Mouse (Mus musculus) monocyte, adult 2 months (primary cell): ENCODE measurements around the gene Tbc1d1.
A peak's percentile ranks its signal among the peaks of the same experiment; 100 is the strongest.

Experiments
- DNase-seq, 2 experiments: peaks; one replicate each; pipeline ENCODE4 v3.0.0; 2022; ENCODE audit warnings: low spot score in 2 of 2, low read depth in 1 of 2

Tbc1d1 gene

DNA sequence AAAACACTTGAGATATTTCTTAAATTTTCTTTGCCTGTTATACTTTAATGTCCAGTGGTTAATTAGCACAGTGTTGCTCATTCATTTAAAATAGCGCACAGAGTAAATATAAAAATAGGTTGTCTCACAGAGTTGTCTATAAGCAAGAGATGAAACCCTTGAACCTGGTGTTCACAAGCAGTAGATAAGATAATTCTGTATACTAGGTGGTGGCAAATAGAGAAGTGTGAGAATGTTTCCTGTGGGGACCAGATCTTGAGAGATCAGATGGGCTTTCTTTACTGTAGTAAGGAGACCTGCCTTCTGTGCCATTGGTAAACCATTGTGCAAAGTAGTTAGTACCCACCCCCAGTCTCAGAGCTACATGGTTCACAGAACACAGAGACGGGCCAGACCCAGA, 192.1 kb downstream of the Tbc1d1 start:
- DNase-seq = no peak

DNA sequence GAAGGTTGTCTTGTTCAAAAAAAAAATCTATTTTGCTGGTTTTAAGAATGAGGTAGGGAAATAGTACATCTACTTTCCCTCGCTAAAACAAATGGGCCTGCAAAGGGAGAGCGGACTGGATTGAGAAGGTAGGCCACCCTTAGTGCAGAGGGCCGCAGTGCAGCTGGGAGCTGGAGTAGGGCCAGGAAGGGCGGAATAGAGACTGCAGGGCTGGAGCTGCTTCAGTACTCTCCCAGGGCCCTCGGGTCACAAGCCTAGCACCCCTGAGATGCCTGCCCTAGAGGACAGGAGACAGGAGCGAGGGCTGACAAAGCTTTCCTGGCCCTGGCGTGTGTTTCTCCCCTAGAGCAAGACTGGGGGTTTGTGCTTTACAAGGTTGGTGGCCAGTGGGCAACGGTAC, 192.7 kb downstream of the Tbc1d1 start:
- no peak for DNase-seq

GRCm38 (mm10) chr5:64351968-64352367, 195.9 kb downstream of the Tbc1d1 start:
- no peak for DNase-seq

DNA sequence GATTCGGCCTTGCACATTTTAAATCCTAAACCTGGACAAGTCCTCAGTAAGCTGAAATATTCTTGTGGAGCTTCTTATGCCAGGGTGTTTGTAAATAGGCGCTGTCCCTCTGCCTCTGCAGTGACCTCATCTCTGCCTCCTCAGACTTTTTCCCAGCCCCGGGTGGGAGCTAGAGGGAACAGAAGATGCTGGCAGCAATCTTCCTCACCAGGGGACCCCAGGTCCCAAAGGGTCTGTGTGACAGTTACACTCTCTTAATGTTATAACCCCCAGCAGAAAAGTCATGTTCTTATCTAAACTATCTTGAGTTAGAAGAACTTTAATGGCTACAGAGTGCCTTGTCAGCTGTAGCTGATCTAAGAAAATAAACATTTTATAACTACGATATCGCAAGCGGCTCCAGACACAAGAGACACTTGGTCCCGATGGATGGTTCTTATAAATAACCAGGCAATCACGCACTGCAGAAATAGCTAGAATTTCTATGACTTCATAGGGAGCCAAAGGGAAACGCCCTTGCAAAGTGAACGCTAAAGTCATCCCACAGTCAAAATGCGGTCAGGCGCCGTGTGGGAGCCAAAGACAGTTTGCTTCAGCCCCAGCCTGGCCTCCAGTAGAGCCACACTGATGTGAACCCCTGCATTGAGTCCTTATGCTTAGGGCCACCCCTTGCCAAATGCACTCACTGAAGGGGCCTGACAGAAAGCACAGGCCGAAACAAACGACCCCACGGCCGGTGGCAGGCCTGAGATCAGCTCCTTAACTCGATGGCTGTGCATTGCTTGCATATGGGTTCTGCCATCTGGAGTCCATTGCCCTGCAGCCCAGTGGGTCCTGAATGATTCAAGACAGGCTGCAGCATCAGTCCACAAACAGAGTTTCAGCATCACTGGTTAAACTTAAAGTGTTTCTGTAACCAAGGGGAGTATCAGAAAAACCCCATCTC, 202.8 kb downstream of the Tbc1d1 start:
- DNase-seq = no peak

- no peak for DNase-seq
These were observed 204.2 kb downstream of the Tbc1d1 start for GRCm38 (mm10) chr5:64360147-64360875.

- DNase-seq = peak in 1 of 2 experiments; percentile 21
These were observed 204.8 kb downstream of the Tbc1d1 start for GRCm38 (mm10) chr5:64360876-64361268.

GRCm38 (mm10) chr5:64363859-64364406, 207.8 kb downstream of the Tbc1d1 start:
- DNase-seq = no peak

- DNase-seq = no peak
These were observed 208.5 kb downstream of the Tbc1d1 start for GRCm38 (mm10) chr5:64364432-64365125.

GRCm38 (mm10) chr5:64365187-64366066, 209.3 kb downstream of the Tbc1d1 start:
- no peak for DNase-seq

DNA sequence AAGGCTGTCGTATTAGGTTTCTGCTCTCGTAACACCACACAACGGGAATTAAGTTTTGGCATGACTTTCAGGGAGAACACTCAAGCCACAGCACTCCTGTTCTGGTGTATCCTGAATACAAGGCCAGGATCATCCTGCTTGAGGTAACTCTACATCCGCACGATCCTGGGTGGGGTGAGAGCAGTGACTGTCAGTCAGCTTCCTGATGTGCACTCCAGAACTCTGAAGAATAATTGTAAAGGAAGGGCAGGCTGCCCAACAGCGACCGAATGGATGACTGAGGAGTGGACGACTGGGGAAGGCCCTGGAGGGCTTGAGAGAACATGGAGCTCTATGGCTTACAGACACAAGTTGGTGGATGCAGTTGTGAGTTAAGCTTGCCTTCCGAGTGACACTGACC, 210.0 kb downstream of the Tbc1d1 start:
- DNase-seq = no peak

DNA sequence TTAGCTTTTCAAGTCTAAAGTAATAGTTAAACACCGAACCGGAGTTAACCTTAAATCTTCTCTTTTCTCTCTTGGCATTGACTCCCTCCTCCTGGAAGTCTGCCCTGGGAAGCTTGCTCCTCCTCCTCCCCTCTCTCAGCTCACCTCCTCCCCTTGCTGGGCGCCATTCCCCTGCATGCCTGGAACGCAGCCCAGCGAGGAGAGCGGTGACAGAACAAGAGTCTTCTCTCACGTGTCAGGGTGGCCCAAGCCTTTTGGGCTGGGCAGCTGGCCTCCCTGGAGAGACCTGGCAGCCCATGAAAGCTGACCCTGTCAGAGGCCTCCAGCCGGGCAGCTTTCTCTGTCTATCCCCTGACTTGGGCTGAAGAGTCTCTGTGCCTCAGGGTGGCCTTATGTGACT, 211.3 kb downstream of the Tbc1d1 start:
- DNase-seq = no peak

- no peak for DNase-seq
These were observed 215.3 kb downstream of the Tbc1d1 start for GRCm38 (mm10) chr5:64371331-64371831.

DNA sequence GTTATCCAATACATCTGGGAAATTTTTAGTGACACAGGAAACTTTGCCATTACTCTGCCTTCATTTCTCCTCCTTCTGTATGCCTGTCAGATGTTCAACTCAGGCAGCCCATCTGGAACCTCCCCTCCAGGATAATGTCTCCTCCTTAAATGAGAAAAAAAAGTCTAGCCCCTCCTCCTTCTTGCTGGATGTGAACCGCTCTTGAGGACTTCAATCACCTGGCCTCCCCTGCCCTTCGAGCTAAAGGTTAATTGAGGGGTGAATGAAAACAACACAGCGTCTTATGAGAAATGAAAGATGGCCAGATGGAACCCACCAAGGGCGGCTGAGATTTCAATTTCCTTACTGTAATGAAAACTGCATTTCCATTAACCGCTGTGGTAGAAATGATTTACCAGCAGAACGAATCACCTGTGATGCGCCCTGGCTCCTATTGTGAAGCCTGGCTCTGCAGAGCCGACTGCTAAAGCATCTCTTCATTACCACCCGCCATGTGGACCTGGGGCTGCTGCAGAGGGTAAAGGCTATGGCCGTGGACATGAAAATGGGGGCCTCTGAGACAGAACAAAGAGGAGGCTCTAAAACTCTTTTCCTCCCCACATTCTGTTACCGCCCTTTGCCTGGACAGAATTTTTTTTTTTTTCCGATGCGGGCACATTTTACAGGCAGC, 216.3 kb downstream of the Tbc1d1 start:
- no peak for DNase-seq

DNA sequence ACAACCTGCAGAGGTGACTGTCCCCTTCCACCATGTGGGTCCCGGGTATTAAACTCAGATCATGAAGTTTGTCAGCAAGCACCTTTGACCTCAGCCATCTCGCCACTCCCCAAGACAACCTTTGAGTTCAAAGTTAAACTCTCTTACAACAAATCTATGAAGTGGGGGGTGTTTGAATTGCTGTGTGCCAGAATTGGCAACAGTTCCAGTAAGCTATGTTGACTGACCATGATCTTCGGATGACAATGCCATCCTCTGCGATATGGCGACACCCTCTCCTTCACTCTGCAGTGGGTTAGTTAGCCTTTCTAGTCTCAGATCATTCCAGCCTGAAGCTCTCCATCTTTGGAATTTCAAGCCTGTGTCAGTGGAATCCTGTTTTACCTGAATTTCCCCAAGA, 217.6 kb downstream of the Tbc1d1 start:
- DNase-seq = no peak

DNA sequence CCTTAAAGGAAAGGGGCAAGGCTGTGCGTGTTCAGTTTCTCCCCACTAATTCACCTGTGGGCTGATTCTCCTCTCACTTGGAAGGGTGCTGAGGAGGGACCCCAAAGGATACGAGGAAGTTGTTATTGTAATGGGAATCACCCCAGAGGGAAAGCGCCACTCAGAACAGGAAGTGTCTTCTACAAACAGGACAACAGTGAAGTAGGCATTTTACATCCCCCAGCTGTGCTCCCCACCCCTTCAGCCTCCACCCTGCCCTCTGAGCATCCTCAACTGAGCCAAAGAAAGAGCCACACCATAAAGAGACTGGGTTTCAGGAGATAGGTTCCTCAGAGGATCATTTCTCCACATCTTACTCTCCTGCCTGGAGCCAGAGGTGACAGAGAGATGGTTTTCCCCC, 219.7 kb downstream of the Tbc1d1 start:
- peak in 1 of 2 experiments; percentile 30 for DNase-seq

DNA sequence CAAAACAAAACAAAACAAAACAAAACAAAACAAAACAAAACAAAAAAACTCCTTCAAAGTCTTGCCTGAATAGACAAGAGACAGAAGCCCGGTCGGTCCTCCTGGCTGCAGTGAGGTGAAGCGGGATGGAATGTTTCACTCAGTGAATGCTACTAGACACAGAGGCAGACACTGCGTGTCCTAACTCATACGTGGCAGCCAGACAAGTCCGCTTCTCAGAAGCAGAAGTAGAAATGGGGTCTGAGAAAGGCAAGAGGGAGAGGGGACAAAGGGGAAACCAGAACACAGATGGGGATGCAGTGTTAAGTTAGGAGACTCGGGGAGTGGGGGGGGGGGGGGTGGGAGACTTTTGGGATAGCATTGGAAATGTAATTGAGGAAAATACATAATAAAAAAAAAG, 220.4 kb downstream of the Tbc1d1 start:
- no peak for DNase-seq

DNA sequence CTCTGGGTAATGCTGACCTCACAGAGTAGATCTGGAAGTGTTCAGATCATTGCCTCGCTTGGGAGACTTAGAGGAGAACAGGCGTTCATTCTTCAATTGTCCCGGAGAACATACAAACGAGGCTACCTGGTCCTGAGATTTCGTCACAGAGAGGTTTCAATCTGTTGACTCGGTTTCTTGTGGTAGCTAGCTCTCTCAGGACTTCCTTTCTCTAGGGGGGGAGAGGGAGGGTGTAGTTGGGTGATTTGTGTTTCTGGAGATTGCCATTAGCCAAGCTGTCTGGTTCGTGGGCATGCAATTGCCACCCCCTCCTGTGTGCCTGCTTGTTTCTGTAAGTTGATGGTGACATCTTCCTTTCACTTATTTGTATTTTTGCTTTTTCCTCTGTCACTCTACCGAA, 221.6 kb downstream of the Tbc1d1 start:
- DNase-seq = no peak

- peak; percentile 69 to 83 for DNase-seq
These were observed 222.6 kb downstream of the Tbc1d1 start for GRCm38 (mm10) chr5:64378591-64379275.

DNA sequence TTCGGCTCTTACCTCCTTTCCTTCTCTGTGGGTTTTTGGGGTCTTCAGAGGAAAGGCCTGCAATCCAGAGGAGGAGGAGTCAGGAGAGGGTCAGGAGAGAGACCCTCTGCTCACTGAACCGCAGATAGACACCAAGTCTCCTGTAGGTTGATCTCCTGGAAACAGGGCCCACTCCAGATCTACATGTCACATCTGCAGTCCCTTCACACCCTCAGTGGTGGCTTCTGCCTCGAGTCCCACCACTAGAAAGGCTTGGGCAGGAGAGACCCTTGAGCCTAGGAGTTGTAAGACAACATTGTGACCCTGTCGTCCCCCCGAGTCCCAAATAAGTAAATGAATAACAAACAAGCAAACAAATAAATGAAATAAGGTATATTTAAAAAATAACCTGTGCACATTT, 223.7 kb downstream of the Tbc1d1 start:
- no peak for DNase-seq
